Mouse (Mus musculus) midbrain, embryonic 11.5 days (tissue): ENCODE measurements around the gene Chuk. TPM values are rescaled to one million over a fixed set of nuclear protein-coding genes. Genes with fewer than 3 reads are reported as not detected.

Source experiments
- ATAC-seq: fragments of 200-750 bp; cut with Nextera tagmentation; 2 replicates; pipeline ENCODE4 v1.8.0; 2017; ENCODE audit warnings: moderate TSS enrichment, moderate library complexity; ENCODE audit not compliant: low FRiP score
- DNase-seq: peaks from one replicate; pipeline ENCODE4 v3.0.0; 2015; ENCODE audit warnings: low spot score; ENCODE audit errors: missing footprints
- H3K27ac ChIP-seq: fragments of 300-500 bp; sonication (generic); 2 replicates; pipeline ENCODE4 v1.5.1; 2014; ENCODE audit warnings: low read depth, low read length
- H3K27me3 ChIP-seq: fragments of 300-500 bp; sonication (generic); 2 replicates; pipeline ENCODE4 v1.6.1; 2014; ENCODE audit warnings: mild to moderate bottlenecking, low read length, moderate library complexity, mixed read lengths; ENCODE audit not compliant: control insufficient read depth, insufficient read depth
- H3K36me3 ChIP-seq: fragments of 300-500 bp; sonication (generic); 2 replicates; pipeline ENCODE4 v1.6.1; 2014; ENCODE audit warnings: mild to moderate bottlenecking, low read length, moderate library complexity, mixed read lengths; ENCODE audit not compliant: control insufficient read depth, insufficient read depth
- H3K4me1 ChIP-seq: fragments of 300-500 bp; sonication (generic); 2 replicates; pipeline ENCODE4 v1.6.1; 2014; ENCODE audit warnings: low read length; ENCODE audit not compliant: control insufficient read depth, insufficient read depth
- H3K4me2 ChIP-seq: fragments of 300-500 bp; sonication (generic); 2 replicates; pipeline ENCODE4 v1.6.1; 2014; ENCODE audit warnings: mild to moderate bottlenecking, moderate library complexity
- H3K4me3 ChIP-seq: fragments of 300-500 bp; sonication (generic); 2 replicates; pipeline ENCODE4 v1.5.1; 2014; ENCODE audit warnings: low read depth, low read length
- H3K9ac ChIP-seq: fragments of 300-500 bp; sonication (generic); 2 replicates; pipeline ENCODE4 v1.6.1; 2014; ENCODE audit warnings: low read length
- H3K9me3 ChIP-seq: fragments of 300-500 bp; sonication (generic); 2 replicates; pipeline ENCODE4 v1.6.1; 2016; ENCODE audit warnings: low read length; ENCODE audit not compliant: control insufficient read depth
- WGBS: fragments of 180-500 bp; shearing (Covaris S2); extraction: QIAGEN DNeasy Blood & Tissue Kit; methylation state at CpG from one replicate; pipeline ENCODE4 v1.1.7; 2014; 5-methylcytosine and 5-hydroxymethylcytosine counted together
- polyA plus RNA-seq: library from polyadenylated mRNA; unstranded; fragments of >200 nt; fragmentation: Nextera tagmentation; extraction: Ambion mirVana; gene quantifications from 2 replicates; pipeline ENCODE4 v1.2.1, GENCODE M21; 2014

Chuk gene
- polyA plus RNA-seq, 1 experiment from 2014 or later = 53.9 TPM

- WGBS = 58% methylated on average over 7 of the region's 7 CpGs
- Histone ChIP-seq H3K27ac (no peak overlapping the region), H3K9ac (no peak overlapping the region), H3K36me3 (peaks cover 7% of the 10 kb centered on the region), H3K4me2 (no peak overlapping the region), H3K4me3 (no peak overlapping the region), H3K27me3 (no peaks in the 10 kb centered on the region), H3K9me3 (no peaks in the 10 kb centered on the region), H3K4me1 (peaks cover 6% of the 10 kb centered on the region)
- peak; percentile 23; the same call in 1 of the 2 replicates for ATAC-seq
- no peak for DNase-seq
These were observed 4.4 kb upstream of the Chuk start for GRCm38 (mm10) chr19:44111706-44112105.

GRCm38 (mm10) chr19:44110356-44110755 lies 3.1 kb upstream of the Chuk start:
- no peak overlapping the region for H3K4me2 ChIP-seq
- no peaks in the 10 kb centered on the region for H3K9me3 ChIP-seq
- no peaks in the 10 kb centered on the region for H3K27me3 ChIP-seq
- no peak overlapping the region for H3K4me3 ChIP-seq
- peaks cover 7% of the 10 kb centered on the region for H3K36me3 ChIP-seq
- H3K9ac ChIP-seq = no peak overlapping the region
- H3K4me1 ChIP-seq = peaks cover 10% of the 10 kb centered on the region
- 94% methylated on average over 9 of the region's 9 CpGs for WGBS
- DNase-seq (no peak), ATAC-seq (no peak)
- H3K27ac ChIP-seq = no peak overlapping the region

GRCm38 (mm10) chr19:44108996-44109395 lies 1.7 kb upstream of the Chuk start:
- Histone ChIP-seq H3K4me3 (no peak overlapping the region), H3K27ac (no peak overlapping the region), H3K4me2 (no peak overlapping the region), H3K27me3 (no peaks in the 10 kb centered on the region), H3K4me1 (peaks cover 10% of the 10 kb centered on the region), H3K9ac (no peak overlapping the region), H3K9me3 (no peaks in the 10 kb centered on the region), H3K36me3 (peaks cover 7% of the 10 kb centered on the region)
- ATAC-seq (no peak), DNase-seq (no peak)

DNA sequence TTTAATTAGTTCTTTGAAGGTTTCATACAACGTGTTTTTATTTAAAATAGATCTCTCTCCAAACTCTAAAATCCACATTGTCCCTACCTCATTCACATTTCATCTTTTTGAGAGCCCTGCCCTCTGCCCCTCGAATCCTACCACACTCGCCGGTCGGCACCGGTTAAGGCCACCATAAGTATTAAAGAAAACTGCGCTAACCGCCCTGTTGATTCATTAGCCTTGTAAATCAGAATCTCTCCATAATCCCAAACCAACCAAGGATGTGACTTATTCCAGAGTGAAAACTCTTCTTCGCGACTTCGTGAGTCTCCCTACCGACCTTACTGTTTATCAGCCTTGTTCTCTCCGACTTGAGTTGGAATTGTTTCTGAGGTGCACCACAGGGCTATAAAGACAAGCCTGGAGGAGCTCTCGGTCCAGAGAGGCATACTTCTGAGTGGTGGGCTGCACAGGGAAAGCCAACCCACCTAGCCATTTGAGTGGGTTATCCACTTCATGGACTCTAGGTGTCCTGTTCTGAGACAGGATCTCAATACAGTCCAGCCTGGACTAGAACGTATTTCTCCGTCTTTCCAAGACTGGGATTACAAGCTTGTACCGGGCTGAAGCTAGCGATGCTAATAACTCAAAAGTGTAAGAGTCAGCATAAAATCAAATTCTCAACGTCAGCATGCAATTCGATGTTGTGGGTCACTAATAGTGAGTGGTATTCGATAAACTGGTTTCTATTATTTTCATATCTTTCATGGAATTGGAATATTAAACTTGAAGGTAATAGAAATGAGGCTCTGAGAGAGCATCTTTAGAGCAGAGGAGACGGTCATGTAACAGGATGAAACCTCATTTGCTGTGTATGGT lies 611 bp upstream of the Chuk start:
- no peaks in the 10 kb centered on the region for H3K27me3 ChIP-seq
- 32% methylated on average over 22 of the region's 22 CpGs for WGBS
- peak; percentile 53 for ATAC-seq
- peaks cover 10% of the 10 kb centered on the region for H3K4me1 ChIP-seq
- peak overlapping the region; percentile 89 for H3K4me2 ChIP-seq
- DNase-seq = peak; percentile 91
- H3K4me3 ChIP-seq = peak overlapping the region; percentile 93
- H3K9me3 ChIP-seq = no peaks in the 10 kb centered on the region
- peaks cover 5% of the 10 kb centered on the region; the same call in 1 of the 2 replicates for H3K36me3 ChIP-seq
- H3K9ac ChIP-seq = peak overlapping the region; percentile 92
- H3K27ac ChIP-seq = no peak overlapping the region

DNA sequence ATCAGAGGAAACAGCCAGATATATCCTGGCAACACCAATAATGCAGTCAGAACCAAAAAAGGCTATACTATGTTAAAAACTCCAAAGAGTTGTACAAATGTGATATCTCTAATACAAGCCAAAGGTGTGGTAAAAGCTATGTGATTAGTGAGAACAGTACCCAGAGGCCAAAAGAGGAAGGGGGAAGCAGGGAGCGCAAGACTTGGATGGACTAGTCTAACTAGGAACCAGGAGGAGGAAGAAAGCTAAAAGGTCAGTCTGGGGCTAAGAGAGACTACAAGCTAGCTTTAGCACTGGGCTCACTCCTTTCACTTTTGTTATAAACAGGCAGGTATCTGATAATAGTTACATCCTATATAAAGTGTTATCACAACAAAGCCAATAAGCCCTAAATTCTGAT lies 2.9 kb downstream of the Chuk start:
- ATAC-seq = no peak
- H3K9ac ChIP-seq = no peak overlapping the region
- WGBS = 100% methylated on average over 1 of the region's 1 CpGs
- peaks cover 10% of the 10 kb centered on the region for H3K4me1 ChIP-seq
- no peak for DNase-seq
- 0 out of 2 replicates have a peak, but pooled peaks cover 2% of the 10 kb centered on the region for H3K36me3 ChIP-seq
- no peak overlapping the region for H3K4me3 ChIP-seq
- H3K27me3 ChIP-seq = no peaks in the 10 kb centered on the region
- H3K4me2 ChIP-seq = no peak overlapping the region
- no peak overlapping the region for H3K27ac ChIP-seq
- H3K9me3 ChIP-seq = no peaks in the 10 kb centered on the region

GRCm38 (mm10) chr19:44103001-44103400 lies 4.3 kb downstream of the Chuk start:
- H3K36me3 ChIP-seq = 0 out of 2 replicates have a peak, but pooled peaks cover 2% of the 10 kb centered on the region
- no peaks in the 10 kb centered on the region for H3K9me3 ChIP-seq
- ATAC-seq = no peak
- no peak overlapping the region for H3K9ac ChIP-seq
- DNase-seq = no peak
- WGBS = 90% methylated on average over 3 of the region's 3 CpGs
- no peak overlapping the region for H3K4me3 ChIP-seq
- peaks cover 8% of the 10 kb centered on the region for H3K4me1 ChIP-seq
- H3K27ac ChIP-seq = no peak overlapping the region
- H3K27me3 ChIP-seq = no peaks in the 10 kb centered on the region
- no peak overlapping the region for H3K4me2 ChIP-seq

DNA sequence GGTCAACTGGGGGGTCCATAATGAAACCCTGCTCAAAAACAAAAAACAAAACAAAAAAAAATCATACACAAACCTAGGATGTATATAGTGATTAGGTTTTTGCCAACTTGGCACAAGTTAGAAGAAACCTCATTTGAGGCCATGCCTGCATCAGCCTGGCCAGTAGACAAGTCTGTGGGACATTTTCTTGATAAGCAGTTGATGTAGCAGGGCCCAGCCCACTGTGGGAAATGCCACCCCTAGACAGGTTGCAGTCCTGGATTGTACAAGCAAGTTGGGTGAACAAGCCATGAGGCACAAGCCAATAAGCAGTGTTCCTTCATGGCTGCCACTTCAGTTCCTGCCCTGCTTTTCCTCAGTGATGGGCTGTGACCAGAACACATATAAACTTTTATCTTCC lies 6.4 kb downstream of the Chuk start:
- no peak for ATAC-seq
- Histone ChIP-seq H3K9ac (no peak overlapping the region), H3K9me3 (no peaks in the 10 kb centered on the region), H3K4me3 (no peak overlapping the region), H3K4me1 (no peaks in the 10 kb centered on the region), H3K4me2 (no peak overlapping the region), H3K27me3 (no peaks in the 10 kb centered on the region), H3K36me3 (peaks cover 8% of the 10 kb centered on the region; the same call in 1 of the 2 replicates), H3K27ac (no peak overlapping the region)
- DNase-seq = no peak

GRCm38 (mm10) chr19:44086278-44086677 lies 21.0 kb downstream of the Chuk start:
- Histone ChIP-seq H3K27me3 (no peaks in the 10 kb centered on the region), H3K4me3 (no peak overlapping the region), H3K9me3 (no peaks in the 10 kb centered on the region), H3K4me1 (peaks cover 10% of the 10 kb centered on the region), H3K27ac (peak overlapping the region; percentile 30; the same call in 1 of the 2 replicates), H3K4me2 (no peak overlapping the region), H3K36me3 (peaks cover 3% of the 10 kb centered on the region; the same call in 1 of the 2 replicates), H3K9ac (no peak overlapping the region)
- 13% methylated on average over 3 of the region's 3 CpGs for WGBS
- ATAC-seq (no peak), DNase-seq (peak; percentile 82)

- Histone ChIP-seq H3K4me1 (peaks cover 2% of the 10 kb centered on the region; the same call in 1 of the 2 replicates), H3K27ac (no peak overlapping the region), H3K9ac (no peak overlapping the region), H3K9me3 (no peaks in the 10 kb centered on the region), H3K36me3 (peaks cover 7% of the 10 kb centered on the region; the same call in 1 of the 2 replicates), H3K4me3 (no peak overlapping the region), H3K27me3 (no peaks in the 10 kb centered on the region), H3K4me2 (no peak overlapping the region)
- ATAC-seq = no peak
- peak; percentile 21 for DNase-seq
- 96% methylated on average over 2 of the region's 2 CpGs for WGBS
These were observed 26.4 kb downstream of the Chuk start for GRCm38 (mm10) chr19:44080920-44081319.
